Mouse (Mus musculus): Measurements from ENCODE around the gene Gm3404. TPM values are rescaled to one million over a fixed set of nuclear protein-coding genes. Genes with fewer than 3 reads are reported as not detected.
"Not testable (repeated sequence)": the region's sequence is repeated elsewhere in the genome, so short reads cannot be mapped to it uniquely, and the experiment has no call there.

Gm3404 gene
- not detected for total RNA-seq (2022)

- DNase-seq (ENCODE audit: low spot score in 2 of 2): peak in 1 of 2 experiments; percentile 3
These were observed at the start of gene Gm3404 for GRCm38 (mm10) chr5:146525501-146525900. Gene Gm3404 (plus strand): TSS chr5:146525801.

GRCm38 (mm10) chr5:146479564-146479963, 46.0 kb upstream of the Gm3404 start:
- DNase-seq (ENCODE audit: low spot score in 2 of 2): not testable (repeated sequence)

- not testable (repeated sequence) for DNase-seq (ENCODE audit: low spot score in 2 of 2)
These were observed 43.9 kb upstream of the Gm3404 start, which contains the start of gene Gm6408 for GRCm38 (mm10) chr5:146481665-146482064. Gene Gm6408 (plus strand): TSS chr5:146481965.

GRCm38 (mm10) chr5:146488959-146489358, 36.6 kb upstream of the Gm3404 start:
- not testable (repeated sequence) for DNase-seq (ENCODE audit: low spot score in 2 of 2)

GRCm38 (mm10) chr5:146491063-146491462, 34.5 kb upstream of the Gm3404 start, which contains the start of gene Gm6370:
Gene Gm6370 (plus strand): TSS chr5:146491363.
- DNase-seq (ENCODE audit: low spot score in 2 of 2): not testable (repeated sequence)

GRCm38 (mm10) chr5:146502099-146502498, 23.5 kb upstream of the Gm3404 start, which contains the start of gene 4930449I24Rik:
Gene 4930449I24Rik (plus strand): TSS chr5:146502399.
- DNase-seq (ENCODE audit: low spot score in 2 of 2): not testable (repeated sequence)

GRCm38 (mm10) chr5:146513823-146514222, 11.8 kb upstream of the Gm3404 start, which contains the start of gene Gm3402:
Gene Gm3402 (plus strand): TSS chr5:146514123.
- not testable (repeated sequence) for DNase-seq (ENCODE audit: low spot score in 2 of 2)

GRCm38 (mm10) chr5:146537347-146537746, 11.7 kb downstream of the Gm3404 start, which contains the start of gene Gm3409:
Gene Gm3409 (plus strand): TSS chr5:146537647.
- DNase-seq (ENCODE audit: low spot score in 2 of 2): not testable (repeated sequence)

GRCm38 (mm10) chr5:146555836-146556235, 30.2 kb downstream of the Gm3404 start, which contains the start of gene Gm3415:
Gene Gm3415 (plus strand): TSS chr5:146556136.
- not testable (repeated sequence) for DNase-seq (ENCODE audit: low spot score in 2 of 2)

GRCm38 (mm10) chr5:146564259-146564658, 38.7 kb downstream of the Gm3404 start:
- DNase-seq (ENCODE audit: low spot score in 2 of 2): no peak

GRCm38 (mm10) chr5:146567054-146567453, 41.5 kb downstream of the Gm3404 start:
- DNase-seq (ENCODE audit: low spot score in 2 of 2): no peak

- not testable (repeated sequence) for DNase-seq (ENCODE audit: low spot score in 2 of 2)
These were observed 44.6 kb downstream of the Gm3404 start for GRCm38 (mm10) chr5:146570179-146570578.

- DNase-seq (ENCODE audit: low spot score in 2 of 2): not testable (repeated sequence)
These were observed 46.5 kb downstream of the Gm3404 start for GRCm38 (mm10) chr5:146571830-146572734.

GRCm38 (mm10) chr5:146572735-146573042, 47.1 kb downstream of the Gm3404 start:
- not testable (repeated sequence) for DNase-seq (ENCODE audit: low spot score in 2 of 2)

GRCm38 (mm10) chr5:146576668-146577067, 51.1 kb downstream of the Gm3404 start:
- DNase-seq (ENCODE audit: low spot score in 2 of 2): no peak

Other genes starting within 250 kb of the Gm3404 start
- under 1 TPM; 0.46 to 0.74 (median 0.59) TPM for gene Wasf3, start 140.8 kb upstream of the Gm3404 start, total RNA-seq (2022)
- not detected for gene Gm6408, start 43.8 kb upstream of the Gm3404 start, total RNA-seq (2022)
- not detected for gene Gm6370, start 34.4 kb upstream of the Gm3404 start, total RNA-seq (2022)
- not detected for gene 4930449I24Rik, start 23.4 kb upstream of the Gm3404 start, total RNA-seq (2022)
- not detected for gene Gm3402, start 11.7 kb upstream of the Gm3404 start, total RNA-seq (2022)
- not detected for gene Gm3409, start 11.8 kb downstream of the Gm3404 start, total RNA-seq (2022)
- gene Gm3415, start 30.3 kb downstream of the Gm3404 start, total RNA-seq (2022): not detected
- not detected for gene Gpr12, start 59.4 kb downstream of the Gm3404 start, total RNA-seq (2022)